Mouse (Mus musculus): Measurements from ENCODE around the gene Hs3st3a1. TPM values are rescaled to one million over a fixed set of nuclear protein-coding genes. Genes with fewer than 3 reads are reported as not detected.

Gene Hs3st3a1
- polyA plus RNA-seq, 1 experiment from 2014 or later = 2.6 TPM

GRCm38 (mm10) chr11:64495935-64496334 lies 60.8 kb downstream of the Hs3st3a1 start:
- Histone ChIP-seq H3K36me3 (no peaks in the 10 kb centered on the region), H3K27ac (no peak overlapping the region), H3K4me2 (no peak overlapping the region), H3K9me3 (no peaks in the 10 kb centered on the region), H3K9ac (no peak overlapping the region), H3K27me3 (no peaks in the 10 kb centered on the region), H3K4me3 (no peak overlapping the region), H3K4me1 (no peaks in the 10 kb centered on the region; the same call in 1 of the 2 replicates)
- no peak for ATAC-seq (ENCODE audit: insufficient number of reproducible peaks, low FRiP score, low TSS enrichment, low read depth)
- 35% methylated on average over 3 of the region's 3 CpGs for WGBS

- Histone ChIP-seq H3K9me3 (no peaks in the 10 kb centered on the region), H3K27me3 (no peaks in the 10 kb centered on the region), H3K4me3 (no peak overlapping the region), H3K36me3 (no peaks in the 10 kb centered on the region), H3K27ac (no peak overlapping the region), H3K9ac (no peak overlapping the region), H3K4me1 (no peaks in the 10 kb centered on the region; the same call in 1 of the 2 replicates), H3K4me2 (no peak overlapping the region)
- 56% methylated on average over 3 of the region's 3 CpGs for WGBS
- no peak for ATAC-seq (ENCODE audit: insufficient number of reproducible peaks, low FRiP score, low TSS enrichment, low read depth)
Observed at GRCm38 (mm10) chr11:64496677-64497076, 61.5 kb downstream of the Hs3st3a1 start.

GRCm38 (mm10) chr11:64500536-64501112 lies 65.5 kb downstream of the Hs3st3a1 start:
- Histone ChIP-seq H3K36me3 (no peaks in the 10 kb centered on the region), H3K4me1 (no peaks in the 10 kb centered on the region), H3K9ac (no peak overlapping the region), H3K4me3 (no peak overlapping the region), H3K27me3 (no peaks in the 10 kb centered on the region), H3K27ac (no peak overlapping the region), H3K9me3 (no peaks in the 10 kb centered on the region), H3K4me2 (no peak overlapping the region)
- WGBS = 90% methylated on average over 5 of the region's 5 CpGs
- ATAC-seq (ENCODE audit: insufficient number of reproducible peaks, low FRiP score, low TSS enrichment, low read depth) = no peak

- Histone ChIP-seq H3K4me1 (no peaks in the 10 kb centered on the region), H3K27me3 (no peaks in the 10 kb centered on the region), H3K36me3 (no peaks in the 10 kb centered on the region), H3K4me2 (no peak overlapping the region), H3K9ac (no peak overlapping the region), H3K4me3 (no peak overlapping the region), H3K9me3 (no peaks in the 10 kb centered on the region), H3K27ac (no peak overlapping the region)
- ATAC-seq (ENCODE audit: insufficient number of reproducible peaks, low FRiP score, low TSS enrichment, low read depth) = no peak
- WGBS = 79% methylated on average over 3 of the region's 3 CpGs
Observed at GRCm38 (mm10) chr11:64503040-64503439, 67.9 kb downstream of the Hs3st3a1 start.

- WGBS = 89% methylated on average over 1 of the region's 1 CpGs
- no peaks in the 10 kb centered on the region for H3K36me3 ChIP-seq
- H3K9ac ChIP-seq = no peak overlapping the region
- no peak overlapping the region for H3K4me2 ChIP-seq
- H3K27me3 ChIP-seq = no peaks in the 10 kb centered on the region
- no peak overlapping the region for H3K27ac ChIP-seq
- H3K4me3 ChIP-seq = no peak overlapping the region
- peaks cover 4% of the 10 kb centered on the region; the same call in 1 of the 2 replicates for H3K4me1 ChIP-seq
- no peak for ATAC-seq (ENCODE audit: insufficient number of reproducible peaks, low FRiP score, low TSS enrichment, low read depth)
- no peaks in the 10 kb centered on the region for H3K9me3 ChIP-seq
Observed at GRCm38 (mm10) chr11:64505924-64506323, 70.8 kb downstream of the Hs3st3a1 start.

GRCm38 (mm10) chr11:64507024-64507423 lies 71.9 kb downstream of the Hs3st3a1 start:
- H3K27me3 ChIP-seq = no peaks in the 10 kb centered on the region
- no peaks in the 10 kb centered on the region for H3K36me3 ChIP-seq
- no peak overlapping the region for H3K27ac ChIP-seq
- H3K4me3 ChIP-seq = no peak overlapping the region
- H3K9me3 ChIP-seq = no peaks in the 10 kb centered on the region
- no peak overlapping the region for H3K4me2 ChIP-seq
- H3K4me1 ChIP-seq = peaks cover 10% of the 10 kb centered on the region
- no peak overlapping the region for H3K9ac ChIP-seq
- ATAC-seq (ENCODE audit: insufficient number of reproducible peaks, low FRiP score, low TSS enrichment, low read depth) = no peak
- WGBS = 63% methylated on average over 3 of the region's 3 CpGs

GRCm38 (mm10) chr11:64509106-64509505 lies 74.0 kb downstream of the Hs3st3a1 start:
- Histone ChIP-seq H3K9me3 (no peaks in the 10 kb centered on the region), H3K4me2 (no peak overlapping the region), H3K4me1 (peaks cover 10% of the 10 kb centered on the region), H3K9ac (no peak overlapping the region), H3K27me3 (no peaks in the 10 kb centered on the region), H3K27ac (no peak overlapping the region), H3K36me3 (no peaks in the 10 kb centered on the region), H3K4me3 (no peak overlapping the region)
- ATAC-seq (ENCODE audit: insufficient number of reproducible peaks, low FRiP score, low TSS enrichment, low read depth) = no peak
- 86% methylated on average over 2 of the region's 2 CpGs for WGBS

- no peak overlapping the region for H3K27ac ChIP-seq
- no peak overlapping the region for H3K9ac ChIP-seq
- no peak overlapping the region for H3K4me2 ChIP-seq
- peaks cover 10% of the 10 kb centered on the region for H3K4me1 ChIP-seq
- 82% methylated on average over 4 of the region's 4 CpGs for WGBS
- no peak for ATAC-seq (ENCODE audit: insufficient number of reproducible peaks, low FRiP score, low TSS enrichment, low read depth)
- no peaks in the 10 kb centered on the region for H3K36me3 ChIP-seq
- no peaks in the 10 kb centered on the region for H3K9me3 ChIP-seq
- H3K4me3 ChIP-seq = no peak overlapping the region
- no peaks in the 10 kb centered on the region for H3K27me3 ChIP-seq
Observed at GRCm38 (mm10) chr11:64512301-64512700, 77.2 kb downstream of the Hs3st3a1 start.

GRCm38 (mm10) chr11:64513419-64513818 lies 78.3 kb downstream of the Hs3st3a1 start:
- H3K4me2 ChIP-seq = no peak overlapping the region
- peaks cover 10% of the 10 kb centered on the region for H3K4me1 ChIP-seq
- no peaks in the 10 kb centered on the region for H3K27me3 ChIP-seq
- H3K27ac ChIP-seq = no peak overlapping the region
- no peak overlapping the region for H3K4me3 ChIP-seq
- H3K9ac ChIP-seq = no peak overlapping the region
- H3K9me3 ChIP-seq = no peaks in the 10 kb centered on the region
- 87% methylated on average over 5 of the region's 5 CpGs for WGBS
- ATAC-seq (ENCODE audit: insufficient number of reproducible peaks, low FRiP score, low TSS enrichment, low read depth) = no peak
- H3K36me3 ChIP-seq = no peaks in the 10 kb centered on the region

- 80% methylated on average over 9 of the region's 9 CpGs for WGBS
- Histone ChIP-seq H3K36me3 (no peaks in the 10 kb centered on the region), H3K4me1 (no peaks in the 10 kb centered on the region), H3K9ac (no peak overlapping the region), H3K27ac (no peak overlapping the region), H3K4me2 (no peak overlapping the region), H3K9me3 (no peaks in the 10 kb centered on the region), H3K4me3 (no peak overlapping the region), H3K27me3 (peaks cover 23% of the 10 kb centered on the region)
- no peak for ATAC-seq (ENCODE audit: insufficient number of reproducible peaks, low FRiP score, low TSS enrichment, low read depth)
Observed at GRCm38 (mm10) chr11:64516712-64517589, 81.8 kb downstream of the Hs3st3a1 start.

- ATAC-seq (ENCODE audit: insufficient number of reproducible peaks, low FRiP score, low TSS enrichment, low read depth) = no peak
- Histone ChIP-seq H3K27ac (no peak overlapping the region), H3K4me2 (no peak overlapping the region), H3K4me1 (no peaks in the 10 kb centered on the region), H3K9ac (no peak overlapping the region), H3K4me3 (no peak overlapping the region), H3K36me3 (no peaks in the 10 kb centered on the region), H3K27me3 (peaks cover 27% of the 10 kb centered on the region), H3K9me3 (no peaks in the 10 kb centered on the region)
- 74% methylated on average over 6 of the region's 6 CpGs for WGBS
Observed at GRCm38 (mm10) chr11:64518146-64518841, 83.2 kb downstream of the Hs3st3a1 start.

Measured in limb, embryonic 15.5 days (tissue).